Mouse (Mus musculus) heart, postnatal 4 days (tissue): ENCODE results near the gene Tpm3. TPM values are rescaled to one million over a fixed set of nuclear protein-coding genes. Genes with fewer than 3 reads are reported as not detected.
A peak's percentile ranks its signal among the peaks of the same experiment; 100 is the strongest.
"Not testable (repeated sequence)": the region's sequence is repeated elsewhere in the genome, so short reads cannot be mapped to it uniquely, and the experiment has no call there.

ENCODE experiments used
- DNase-seq: peaks from one replicate; pipeline ENCODE4 v3.0.0; 2021
- total RNA-seq, 2 experiments: library from RNA; stranded (reverse); gene quantifications; 2 replicates each; pipeline ENCODE4 v1.2.3; 2021

The Tpm3 gene
- total RNA-seq, 2 experiments from 2014 or later, result 127 to 134 TPM

GRCm38 (mm10) chr3:90084790-90085189 is 12.3 kb downstream of the Tpm3 start:
- DNase-seq, result peak; percentile 24

- DNase-seq, result peak; percentile 24
These were observed 12.8 kb downstream of the Tpm3 start for GRCm38 (mm10) chr3:90085281-90085680.

GRCm38 (mm10) chr3:90086068-90086467 is 13.6 kb downstream of the Tpm3 start:
- no peak for DNase-seq

GRCm38 (mm10) chr3:90088617-90089016 is 16.2 kb downstream of the Tpm3 start:
- DNase-seq, result no peak

GRCm38 (mm10) chr3:90090892-90091291 is 18.4 kb downstream of the Tpm3 start:
- DNase-seq, result no peak

- DNase-seq, result no peak
These were observed 22.0 kb downstream of the Tpm3 start for GRCm38 (mm10) chr3:90094453-90094852.

GRCm38 (mm10) chr3:90097928-90098327 is 25.5 kb downstream of the Tpm3 start:
- no peak for DNase-seq

- DNase-seq, result no peak
These were observed 28.6 kb downstream of the Tpm3 start for GRCm38 (mm10) chr3:90101010-90101409.

- DNase-seq, result no peak
These were observed 29.2 kb downstream of the Tpm3 start for GRCm38 (mm10) chr3:90101673-90102072.

GRCm38 (mm10) chr3:90102239-90102638 is 29.8 kb downstream of the Tpm3 start:
- no peak for DNase-seq

GRCm38 (mm10) chr3:90103176-90103575 is 30.7 kb downstream of the Tpm3 start:
- DNase-seq, result no peak

GRCm38 (mm10) chr3:90103938-90104337 is 31.5 kb downstream of the Tpm3 start, which contains the start of gene Nup210l:
TSS of gene Nup210l (plus strand) at chr3:90104132.
- DNase-seq, result no peak

GRCm38 (mm10) chr3:90111706-90112105 is 39.3 kb downstream of the Tpm3 start:
- no peak for DNase-seq

GRCm38 (mm10) chr3:90114342-90114741 is 41.9 kb downstream of the Tpm3 start:
- peak; percentile 26 for DNase-seq

GRCm38 (mm10) chr3:90115526-90115925 is 43.1 kb downstream of the Tpm3 start:
- no peak for DNase-seq

- peak; percentile 45 for DNase-seq
These were observed 45.8 kb downstream of the Tpm3 start for GRCm38 (mm10) chr3:90118132-90118790.

- not testable (repeated sequence) for DNase-seq
These were observed 49.6 kb downstream of the Tpm3 start for GRCm38 (mm10) chr3:90122036-90122435.

- DNase-seq, result no peak
These were observed 53.3 kb downstream of the Tpm3 start for GRCm38 (mm10) chr3:90125710-90126109.

- DNase-seq, result no peak
These were observed 55.4 kb downstream of the Tpm3 start for GRCm38 (mm10) chr3:90127881-90128280.

GRCm38 (mm10) chr3:90132745-90133144 is 60.3 kb downstream of the Tpm3 start:
- DNase-seq, result no peak

GRCm38 (mm10) chr3:90133331-90133730 is 60.9 kb downstream of the Tpm3 start:
- no peak for DNase-seq

GRCm38 (mm10) chr3:90134483-90134882 is 62.0 kb downstream of the Tpm3 start:
- no peak for DNase-seq

GRCm38 (mm10) chr3:90134993-90135392 is 62.5 kb downstream of the Tpm3 start:
- no peak for DNase-seq

- DNase-seq, result no peak
These were observed 64.2 kb downstream of the Tpm3 start for GRCm38 (mm10) chr3:90136660-90137059.

GRCm38 (mm10) chr3:90137606-90138005 is 65.2 kb downstream of the Tpm3 start:
- no peak for DNase-seq
